Mouse (Mus musculus) left cerebral cortex, adult 18-20 months (tissue): ENCODE measurements at regions not wholly inside any gene's neighbourhood (a gene's known extent, or its start where the extent isn't known, plus 50 kb on each side); places are given as distances from the start of the nearest gene placed in this dataset.
A peak's percentile ranks its signal among the peaks of the same experiment; 100 is the strongest.
"Not testable (repeated sequence)": the region's sequence is repeated elsewhere in the genome, so short reads cannot be mapped to it uniquely, and the experiment has no call there.

Experiments used
- DNase-seq, 2 experiments: peaks; one replicate each; pipeline ENCODE4 v3.0.0; 2021 to 2022; ENCODE audit warnings: low spot score in 2 of 2, mixed read lengths in 1 of 2

DNA sequence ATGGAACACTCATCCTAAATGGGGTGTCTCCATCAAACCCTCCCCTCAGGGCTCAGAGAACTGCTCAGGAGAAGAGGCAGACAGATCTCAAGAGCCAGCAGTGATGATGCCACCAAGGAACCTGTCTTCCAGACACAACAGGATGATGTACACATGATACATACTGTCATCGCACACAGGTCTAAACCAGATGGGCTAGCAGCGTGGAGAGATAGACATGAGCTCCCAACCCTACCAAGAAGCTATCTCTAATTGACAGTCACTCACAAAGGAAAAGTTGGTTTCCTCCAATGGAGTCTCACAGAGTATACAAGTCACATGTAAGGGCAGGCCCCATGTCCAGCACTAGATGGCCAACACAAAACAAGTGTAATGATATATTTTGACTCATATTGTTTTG lies 139.9 kb downstream of the Cdca7 start:
- no peak for DNase-seq

DNA sequence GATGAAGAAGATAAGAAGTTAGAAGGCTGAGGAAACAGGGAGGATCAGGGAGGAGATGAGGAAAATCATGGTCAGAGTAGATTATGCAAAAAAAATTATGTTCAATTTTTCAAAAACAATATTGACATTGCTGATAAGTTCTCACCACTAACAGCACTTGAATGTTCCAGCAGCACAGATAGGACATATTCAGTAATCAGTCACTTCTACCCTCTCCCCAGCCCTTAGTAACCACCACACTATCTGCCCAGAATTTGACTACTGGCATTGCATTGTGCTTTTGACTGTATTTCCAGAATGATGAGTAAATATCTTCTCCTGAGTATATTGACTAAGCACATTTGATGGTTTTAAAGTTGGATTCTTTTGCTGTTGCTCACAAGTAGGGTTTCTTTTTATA lies 140.5 kb downstream of the Cdca7 start:
- DNase-seq, result no peak

DNA sequence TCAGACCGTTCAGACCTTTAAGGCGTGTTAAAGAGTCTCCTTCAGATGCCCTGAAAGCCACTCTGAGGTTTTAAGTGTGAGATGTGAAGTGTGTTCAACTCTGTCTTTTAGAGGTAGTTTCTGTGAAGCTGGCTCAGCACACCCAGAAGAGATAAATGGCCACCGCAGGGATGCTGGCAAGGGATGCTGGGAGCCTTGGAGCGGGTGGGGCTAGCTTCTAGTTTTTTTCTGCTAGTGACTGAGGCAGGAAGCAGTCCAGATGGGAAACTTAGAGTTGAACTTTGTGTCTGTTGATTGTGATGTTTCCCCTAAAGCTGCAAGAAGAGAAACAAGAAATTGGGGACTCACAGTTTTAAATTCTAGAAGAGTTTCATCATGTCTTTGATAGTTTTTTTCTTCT lies 143.5 kb downstream of the Cdca7 start:
- no peak for DNase-seq

- DNase-seq, result no peak
Observed at GRCm38 (mm10) chr2:72620182-72620652, 144.3 kb downstream of the Cdca7 start.

DNA sequence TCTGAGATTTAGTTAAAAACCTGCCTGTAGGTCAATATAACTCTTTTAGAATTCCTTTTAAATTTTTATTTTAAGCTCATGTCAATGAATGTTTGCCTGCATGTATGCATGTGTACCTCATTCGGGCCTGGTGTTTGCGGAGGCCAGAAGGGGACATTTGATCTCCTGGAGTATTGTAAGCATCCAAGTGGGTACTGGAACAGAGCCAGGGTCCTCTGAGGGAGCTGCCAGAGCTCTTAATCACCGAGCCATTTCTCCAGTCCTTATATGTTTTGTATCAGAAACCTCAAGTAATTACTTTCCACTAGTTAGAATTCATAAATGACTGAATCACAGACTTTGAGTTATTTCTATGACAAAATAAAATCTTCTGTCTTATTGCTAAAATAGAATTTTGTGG lies 152.0 kb downstream of the Cdca7 start:
- no peak for DNase-seq

DNA sequence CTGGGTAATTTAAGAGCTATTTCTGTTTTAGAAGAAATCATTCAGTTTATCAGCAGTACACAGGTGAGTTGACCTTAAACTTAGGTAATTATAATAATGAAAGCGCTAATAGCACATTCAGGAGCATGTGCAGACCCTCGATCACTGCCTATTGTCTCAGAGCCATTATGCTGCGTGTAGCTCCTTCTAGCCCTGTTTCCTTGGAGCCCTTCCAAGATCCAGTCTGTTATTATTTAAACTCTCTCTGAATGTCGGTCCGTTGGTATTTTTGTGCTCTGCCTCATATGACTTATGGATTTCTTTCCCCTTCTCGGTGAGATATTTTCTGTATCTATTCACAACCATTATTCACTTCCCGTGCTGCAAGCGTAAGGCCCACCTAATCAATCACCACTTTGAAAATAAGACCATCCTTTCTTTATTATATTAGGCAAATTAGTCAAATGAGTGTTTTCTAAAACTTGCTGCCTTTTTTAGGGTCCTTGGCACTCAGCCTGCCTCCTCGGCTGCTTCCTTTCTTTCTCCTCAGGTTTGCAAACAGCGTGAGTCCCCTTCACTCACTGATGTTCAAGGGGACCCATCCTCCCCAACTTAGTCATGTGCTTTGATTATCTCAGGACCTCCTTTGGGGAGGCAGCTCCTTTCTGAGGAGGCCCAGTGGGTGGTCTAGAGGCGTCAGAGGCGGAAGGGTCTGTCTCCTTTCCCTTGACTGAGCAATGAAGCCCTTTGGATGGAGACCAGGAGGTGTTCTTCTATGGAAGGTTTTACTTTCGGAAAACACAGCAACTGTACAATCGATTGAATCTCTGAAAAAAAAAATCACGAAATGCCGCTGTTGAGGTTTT lies 152.9 kb downstream of the Cdca7 start:
- DNase-seq, result no peak

DNA sequence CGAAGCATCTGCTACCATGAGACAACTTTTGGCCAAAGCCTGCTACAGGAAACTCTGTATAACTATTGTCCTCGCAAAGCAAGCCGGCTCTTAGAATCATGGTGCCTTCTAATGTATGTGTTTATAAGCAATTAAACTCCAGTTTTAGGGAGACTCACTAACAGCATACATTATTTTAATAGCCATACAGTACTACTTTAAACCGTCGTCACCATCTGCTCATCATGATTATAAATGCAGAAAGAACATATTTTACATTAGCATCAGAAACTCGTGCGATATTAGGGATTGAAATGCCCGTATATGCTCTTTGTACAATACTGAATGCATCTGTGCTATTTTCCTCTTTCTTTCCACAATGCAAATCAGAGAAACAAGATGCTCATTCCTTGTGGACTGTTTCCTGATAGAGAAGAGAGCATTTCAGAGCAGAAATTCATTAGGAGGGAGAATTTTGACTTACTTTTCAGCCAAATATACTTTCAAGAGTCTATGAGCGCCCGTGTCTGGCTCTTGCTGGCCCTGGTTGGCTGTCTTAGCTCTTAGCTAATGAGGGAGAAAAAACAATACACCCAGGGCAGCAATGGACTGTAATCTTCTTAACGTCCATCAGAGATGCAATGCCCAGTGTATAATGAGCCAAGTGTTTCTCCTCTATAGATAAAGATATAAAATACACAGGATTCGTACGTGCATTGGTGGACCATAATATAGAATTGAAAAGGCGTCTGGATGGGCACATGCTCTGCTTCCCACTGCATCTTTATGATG lies 153.9 kb downstream of the Cdca7 start:
- DNase-seq, result no peak

DNA sequence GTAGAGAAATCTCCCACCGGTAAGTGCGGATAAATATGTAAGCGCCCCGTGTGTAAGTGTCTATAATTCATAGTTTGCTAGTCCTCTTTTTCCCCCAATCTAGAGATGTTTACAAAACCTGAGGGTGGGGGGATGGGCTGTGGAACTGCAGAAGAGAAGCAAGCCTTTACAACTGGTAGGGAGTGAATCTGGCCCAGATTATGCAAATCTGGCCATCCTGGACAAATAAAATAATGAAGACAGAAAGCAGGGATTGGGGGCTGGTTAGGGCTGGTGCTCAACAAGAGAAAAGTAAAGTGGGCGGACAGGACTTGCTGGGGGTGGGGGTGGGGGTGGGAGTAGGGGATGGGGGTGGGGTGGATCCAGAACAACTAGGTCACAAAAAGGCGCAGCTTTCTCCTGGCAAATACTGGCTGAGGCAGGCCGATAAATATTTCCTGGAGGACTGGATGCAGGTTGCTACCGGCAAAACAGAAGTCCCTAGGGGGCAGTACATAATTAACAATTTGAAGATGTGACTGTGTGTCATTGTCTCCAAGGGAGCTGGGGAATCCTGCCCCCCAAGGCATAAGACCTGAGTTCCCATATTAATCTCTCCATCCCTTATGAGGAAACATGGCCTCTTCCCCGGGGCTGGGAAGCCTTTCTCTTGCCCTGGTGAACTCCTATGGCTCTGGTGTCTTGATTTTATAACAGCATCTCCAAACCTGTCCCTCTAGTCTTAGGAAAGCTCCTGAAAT lies 162.1 kb downstream of the Cdca7 start:
- no peak for DNase-seq

- DNase-seq, result no peak
Observed at GRCm38 (mm10) chr2:72639022-72639421, 163.1 kb downstream of the Cdca7 start.

- DNase-seq, result no peak
Observed at GRCm38 (mm10) chr2:72641228-72641627, 165.3 kb downstream of the Cdca7 start.

GRCm38 (mm10) chr2:72644151-72644843 lies 168.3 kb downstream of the Cdca7 start:
- DNase-seq, result peak; percentile 18 to 27

DNA sequence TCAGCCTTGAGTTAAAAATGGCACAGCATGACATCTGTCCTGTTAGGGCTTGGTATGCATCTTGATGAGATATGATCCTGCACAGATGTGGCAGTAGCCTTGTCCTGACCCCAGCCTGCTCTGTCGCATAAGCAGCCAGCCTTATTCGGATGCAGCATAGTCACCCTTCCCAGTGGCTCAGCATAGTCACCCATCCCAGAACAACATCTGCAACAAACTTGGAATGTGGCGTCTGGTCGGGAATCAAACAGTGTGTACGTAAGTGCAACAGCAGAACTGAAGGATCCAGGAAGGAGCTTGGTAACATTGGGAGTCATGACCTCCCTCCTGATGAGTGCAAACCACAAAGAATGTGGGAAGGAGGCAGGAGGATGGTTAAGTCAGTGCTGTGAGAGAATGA lies 171.7 kb downstream of the Cdca7 start:
- DNase-seq, result no peak

DNA sequence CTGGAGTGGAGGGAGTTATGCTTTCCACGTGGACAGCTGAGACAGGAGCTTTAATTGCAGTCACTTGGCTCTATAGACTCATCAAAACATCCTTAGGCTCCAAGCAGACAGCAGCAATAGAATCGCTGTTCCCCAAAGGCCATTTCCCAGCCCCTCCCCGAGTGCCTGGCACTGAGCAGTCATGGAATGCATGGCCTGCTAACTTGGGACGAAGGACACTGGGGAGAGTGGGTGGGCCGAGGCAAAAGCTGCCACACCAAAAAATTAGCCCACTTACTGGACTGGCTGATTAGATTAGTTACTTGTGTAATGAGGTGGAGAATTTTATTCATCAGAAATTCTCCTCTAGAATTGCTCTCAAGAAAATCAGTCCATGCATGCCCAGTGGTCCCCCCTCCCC lies 172.3 kb downstream of the Cdca7 start:
- no peak for DNase-seq

DNA sequence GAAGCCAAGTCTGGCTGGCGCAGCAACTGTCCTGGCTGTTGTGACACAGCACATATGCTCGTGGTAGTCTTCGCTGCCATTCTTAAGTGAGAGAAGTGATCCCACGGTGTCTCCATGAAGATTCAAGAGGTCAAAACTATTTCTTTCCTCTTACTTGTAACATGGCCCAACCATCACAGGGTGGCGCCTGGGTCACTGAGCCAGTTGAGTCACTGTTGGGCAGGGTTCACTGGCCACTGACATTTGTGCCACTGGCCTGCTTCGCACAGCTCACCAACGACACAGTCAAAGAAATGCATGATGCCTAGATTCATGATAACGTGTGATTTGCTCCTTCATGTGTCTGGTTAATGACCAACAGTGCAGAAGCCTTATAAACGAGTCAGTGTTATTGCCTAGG lies 179.9 kb downstream of the Cdca7 start:
- no peak for DNase-seq

DNA sequence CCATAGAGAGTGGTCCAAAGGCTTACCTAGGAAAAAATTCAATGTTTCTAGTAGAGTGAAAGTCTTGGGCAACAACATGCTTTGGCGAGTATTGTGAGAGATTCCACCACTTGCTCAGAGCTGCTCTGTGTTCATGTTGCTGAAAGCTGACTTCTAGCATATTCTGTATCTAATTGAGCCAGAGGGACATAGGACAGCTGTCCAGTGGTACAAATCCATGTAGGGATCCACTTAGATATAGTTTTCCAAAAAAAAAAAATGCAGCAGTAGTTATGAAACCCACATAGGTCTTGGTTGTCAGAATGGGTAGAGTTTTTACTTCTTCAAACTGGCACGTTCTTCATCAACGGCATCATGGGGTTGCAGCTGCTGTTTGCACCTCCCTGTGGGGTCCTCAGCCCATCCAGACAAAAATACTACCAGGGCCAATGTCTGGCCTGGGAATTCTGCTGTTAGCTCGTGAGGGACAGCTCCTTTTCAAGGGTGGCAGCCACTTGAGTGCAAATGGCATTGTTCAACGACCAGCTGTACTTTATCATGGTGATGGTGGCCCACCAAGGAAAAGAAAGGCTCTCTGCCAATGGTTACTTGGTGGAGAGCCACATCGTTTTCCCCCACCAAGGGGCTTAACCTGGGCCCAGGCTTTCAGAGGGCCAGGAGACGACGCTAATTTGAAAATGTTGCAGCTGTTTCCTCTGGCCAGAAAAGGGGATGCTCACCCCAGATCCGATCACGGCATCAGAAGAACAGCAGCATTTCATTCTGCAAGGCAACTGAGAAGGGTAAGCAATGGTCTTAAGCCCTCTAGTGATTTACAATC lies 181.4 kb downstream of the Cdca7 start:
- DNase-seq, result no peak

DNA sequence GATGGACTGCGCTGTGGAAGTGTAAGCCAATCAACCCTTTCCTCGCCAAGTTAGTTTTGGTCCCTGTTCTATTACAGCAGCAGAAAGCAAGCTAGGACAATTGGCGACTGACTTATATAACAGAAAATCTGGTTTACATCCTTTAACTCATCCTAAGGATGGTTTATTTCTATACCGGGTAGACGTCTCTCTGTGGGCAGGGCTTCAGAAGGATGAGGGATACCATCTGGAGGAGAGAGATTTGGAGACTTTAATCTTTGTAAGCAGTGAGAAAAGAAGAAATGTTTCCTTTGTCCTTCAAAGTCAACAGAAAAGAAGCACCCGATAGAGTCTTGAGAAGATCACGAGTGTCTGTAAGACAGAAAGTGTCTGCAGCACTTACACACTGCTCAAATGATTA lies 186.4 kb downstream of the Cdca7 start:
- no peak for DNase-seq

GRCm38 (mm10) chr2:72662979-72663780 lies 187.2 kb downstream of the Cdca7 start:
- DNase-seq, result no peak

- DNase-seq, result not testable (repeated sequence)
Observed at GRCm38 (mm10) chr2:72667396-72667795, 191.4 kb downstream of the Cdca7 start.
